Mouse (Mus musculus) testis, adult 2 months (tissue): ENCODE measurements around the gene Dlg2. TPM values are rescaled to one million over a fixed set of nuclear protein-coding genes. Genes with fewer than 3 reads are reported as not detected.

Source experiments
- H3K27ac ChIP-seq: fragments of 200-500 bp; 2 replicates; pipeline ENCODE4 v1.5.1; 2012; ENCODE audit warnings: low read depth, low read length; ENCODE audit not compliant: control insufficient read depth, insufficient read depth
- H3K27me3 ChIP-seq: fragments of 200-500 bp; 2 replicates; pipeline ENCODE4 v1.6.1; 2012; ENCODE audit warnings: mild to moderate bottlenecking, low read length, moderate library complexity; ENCODE audit not compliant: control insufficient read depth, insufficient read depth
- H3K36me3 ChIP-seq: fragments of 200-500 bp; 2 replicates; pipeline ENCODE4 v1.6.1; 2012; ENCODE audit warnings: mild to moderate bottlenecking, low read length; ENCODE audit not compliant: control insufficient read depth, insufficient read depth
- H3K4me1 ChIP-seq: fragments of 200-500 bp; 2 replicates; pipeline ENCODE4 v1.6.1; 2012; ENCODE audit warnings: low read length; ENCODE audit not compliant: control insufficient read depth, insufficient read depth
- H3K4me3 ChIP-seq: fragments of 200-500 bp; 2 replicates; pipeline ENCODE4 v1.5.1; 2012; ENCODE audit warnings: low read depth, mild to moderate bottlenecking, low read length, moderate library complexity, mixed read lengths; ENCODE audit not compliant: control insufficient read depth
- CTCF ChIP-seq: fragments of 200-500 bp; IDR thresholded peaks from 2 replicates; pipeline ENCODE4 v1.5.1; 2012; ENCODE audit warnings: low read depth, mild to moderate bottlenecking, inconsistent platforms, low read length, moderate library complexity; ENCODE audit not compliant: control insufficient read depth, insufficient read depth, insufficient replicate concordance
- POLR2A ChIP-seq: fragments of 200-500 bp; IDR thresholded peaks from 2 replicates; pipeline ENCODE4 v1.6.1; 2012; ENCODE audit warnings: low read depth, mild to moderate bottlenecking, inconsistent platforms, low read length, moderate library complexity; ENCODE audit not compliant: control insufficient read depth
- polyA plus RNA-seq: library from polyadenylated mRNA; depleted of rRNA; stranded (reverse); fragments of >200 nt; gene quantifications from 2 replicates; pipeline ENCODE4 v1.2.3, GENCODE M21; 2012

Gene Dlg2
- polyA plus RNA-seq, 1 experiment: 13.3 TPM

DNA sequence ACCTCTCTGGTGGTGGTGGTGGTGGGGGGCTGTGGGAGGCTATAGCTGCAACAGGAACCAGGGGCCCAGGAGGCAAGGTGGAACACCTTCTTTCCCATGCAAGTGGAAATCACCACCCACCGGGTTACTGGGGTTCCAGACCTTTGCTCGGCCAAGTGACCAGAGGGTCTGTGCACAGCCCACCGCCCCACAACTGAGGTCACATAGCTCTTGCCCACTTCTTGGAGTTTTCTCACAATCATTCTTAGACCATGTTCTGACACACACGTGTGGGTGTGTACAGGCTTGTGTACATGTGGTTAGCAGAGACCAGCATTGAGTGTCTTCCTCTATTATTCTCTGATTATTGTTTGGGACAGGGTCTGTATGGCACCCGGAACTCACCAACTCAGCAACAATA, 15.0 kb upstream of the Dlg2 start:
- no peaks in the 10 kb centered on the region for H3K36me3 ChIP-seq

DNA sequence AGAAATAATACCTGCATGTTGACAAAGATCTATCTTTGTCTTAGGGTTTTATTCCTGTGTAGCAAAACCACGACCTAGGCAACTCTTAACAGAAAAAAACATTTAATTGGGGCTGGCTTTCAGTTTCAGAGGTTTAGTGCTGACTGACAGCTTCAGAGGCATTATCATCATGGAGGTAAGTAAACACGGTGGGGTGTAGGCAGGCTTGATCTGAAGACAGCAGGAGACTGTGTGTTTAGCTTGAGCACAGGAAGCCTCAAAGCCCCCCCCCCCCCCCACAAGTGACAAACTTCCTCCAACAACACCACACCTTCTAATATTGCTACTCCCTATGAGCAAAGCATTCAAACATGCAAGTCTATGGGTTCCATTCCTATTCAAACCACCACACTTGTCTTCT, 3.0 kb upstream of the Dlg2 start:
- peaks cover 8% of the 10 kb centered on the region for H3K4me1 ChIP-seq
- no peak overlapping the region for H3K27ac ChIP-seq
- TF ChIP-seq CTCF (no peak), POLR2A (no peak)
- no peak overlapping the region for H3K4me3 ChIP-seq
- no peaks in the 10 kb centered on the region for H3K36me3 ChIP-seq
- no peaks in the 10 kb centered on the region for H3K27me3 ChIP-seq

More for the DNA sequence above, 15.0 kb upstream of the Dlg2 start:
- TF ChIP-seq POLR2A: no peak
- TF ChIP-seq CTCF: no peak
- Histone ChIP-seq H3K27me3 (no peaks in the 10 kb centered on the region), H3K4me1 (peaks cover 9% of the 10 kb centered on the region), H3K4me3 (no peak overlapping the region), H3K27ac (no peak overlapping the region)

GRCm38 (mm10) chr7:90475793-90476312, 619 bp upstream of the Dlg2 start, which contains the start of gene Tmem126b:
Gene Tmem126b, minus strand, starts transcription at chr7:90476001.
- Histone ChIP-seq H3K4me1 (peaks cover 8% of the 10 kb centered on the region), H3K27ac (peak within 1 kb of the TSS; percentile 59), H3K36me3 (no peaks in the 10 kb centered on the region), H3K4me3 (peak within 1 kb of the TSS; percentile 88), H3K27me3 (no peaks in the 10 kb centered on the region)
- TF ChIP-seq POLR2A: peak; percentile 93
- no peak for TF ChIP-seq CTCF

DNA sequence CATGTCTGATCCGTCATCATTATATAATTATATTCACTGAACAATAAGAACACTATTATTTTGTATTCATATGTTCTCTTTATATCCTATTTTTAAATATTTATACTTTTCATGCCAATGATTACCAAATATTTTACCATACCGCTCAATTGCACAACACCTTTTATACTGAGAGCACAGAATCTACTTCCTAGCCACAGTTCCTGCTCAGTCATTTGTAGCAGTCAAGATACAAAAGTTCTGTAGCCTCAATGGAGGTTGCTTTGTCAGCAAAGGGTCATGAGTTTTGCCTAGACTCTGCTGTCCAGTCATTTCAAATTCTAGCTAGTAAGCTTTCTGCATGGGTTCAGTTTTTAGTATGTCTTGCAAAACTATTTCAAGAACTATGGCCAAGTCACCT, 6.1 kb downstream of the Dlg2 start:
- Histone ChIP-seq H3K36me3 (no peaks in the 10 kb centered on the region), H3K27ac (no peak overlapping the region), H3K27me3 (no peaks in the 10 kb centered on the region), H3K4me1 (no peaks in the 10 kb centered on the region), H3K4me3 (no peak overlapping the region)
- TF ChIP-seq CTCF (no peak), POLR2A (no peak)

- H3K27ac ChIP-seq: no peak overlapping the region
- no peaks in the 10 kb centered on the region for H3K27me3 ChIP-seq
- TF ChIP-seq CTCF (no peak), POLR2A (no peak)
- no peak overlapping the region for H3K4me3 ChIP-seq
- no peaks in the 10 kb centered on the region for H3K36me3 ChIP-seq
- no peaks in the 10 kb centered on the region for H3K4me1 ChIP-seq
Observed at GRCm38 (mm10) chr7:90508124-90508523, 31.7 kb downstream of the Dlg2 start.

DNA sequence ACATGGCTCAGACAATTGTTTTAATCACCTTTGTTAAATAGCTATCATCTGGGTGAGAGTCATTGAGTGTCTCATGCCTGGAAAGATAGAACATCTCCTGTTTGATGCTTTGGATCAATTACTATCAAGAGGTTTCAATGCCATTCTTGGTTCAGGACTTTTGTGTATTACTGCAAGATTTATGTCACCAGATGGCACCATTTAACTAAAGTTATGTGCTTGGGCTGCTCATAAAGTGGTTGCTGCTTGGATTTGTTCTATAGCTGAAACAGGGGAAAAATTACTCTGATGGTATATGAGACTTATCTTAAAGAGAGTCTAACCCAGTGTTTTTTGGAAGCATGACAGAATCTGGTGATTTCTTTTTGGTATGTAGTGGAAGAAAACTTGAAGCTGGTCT, 35.8 kb downstream of the Dlg2 start:
- H3K27me3 ChIP-seq: no peaks in the 10 kb centered on the region

GRCm38 (mm10) chr7:90539481-90540402, 63.3 kb downstream of the Dlg2 start:
- no peaks in the 10 kb centered on the region for H3K27me3 ChIP-seq
- no peaks in the 10 kb centered on the region for H3K4me1 ChIP-seq
- H3K36me3 ChIP-seq: no peaks in the 10 kb centered on the region
- no peak overlapping the region for H3K4me3 ChIP-seq
- TF ChIP-seq CTCF (no peak), POLR2A (no peak)
- H3K27ac ChIP-seq: no peak overlapping the region

More for the DNA sequence above, 35.8 kb downstream of the Dlg2 start:
- Histone ChIP-seq H3K36me3 (no peaks in the 10 kb centered on the region), H3K4me1 (no peaks in the 10 kb centered on the region), H3K4me3 (no peak overlapping the region), H3K27ac (no peak overlapping the region)
- TF ChIP-seq CTCF (no peak), POLR2A (no peak)
